Mouse (Mus musculus) midbrain, embryonic 15.5 days (tissue): ENCODE measurements around the gene Crtac1. TPM values are rescaled to one million over a fixed set of nuclear protein-coding genes. Genes with fewer than 3 reads are reported as not detected.
A peak's percentile ranks its signal among the peaks of the same experiment; 100 is the strongest.

Experiments
- ATAC-seq: fragments of 200-750 bp; cut with Nextera tagmentation; replicated peaks from 2 replicates; pipeline ENCODE4 v1.8.0; 2017; ENCODE audit warnings: moderate TSS enrichment
- H3K27ac ChIP-seq: fragments of 300-500 bp; sonication (generic); 2 replicates; pipeline ENCODE4 v1.5.1; 2015; ENCODE audit warnings: mild to moderate bottlenecking, inconsistent platforms
- H3K27me3 ChIP-seq: fragments of 300-500 bp; sonication (generic); replicated peaks from 2 replicates; pipeline ENCODE4 v1.6.1; 2015; ENCODE audit warnings: inconsistent platforms
- H3K36me3 ChIP-seq: fragments of 300-500 bp; sonication (generic); replicated peaks from 2 replicates; pipeline ENCODE4 v1.6.1; 2015; ENCODE audit warnings: inconsistent platforms
- H3K4me1 ChIP-seq: fragments of 300-500 bp; sonication (generic); 2 replicates; pipeline ENCODE4 v1.6.1; 2015; ENCODE audit warnings: inconsistent platforms
- H3K4me2 ChIP-seq: fragments of 300-500 bp; sonication (generic); 2 replicates; pipeline ENCODE4 v1.6.1; 2015; ENCODE audit warnings: inconsistent platforms, mild to moderate bottlenecking, moderate library complexity
- H3K4me3 ChIP-seq: fragments of 300-500 bp; sonication (generic); 2 replicates; pipeline ENCODE4 v1.5.1; 2015; ENCODE audit warnings: mild to moderate bottlenecking, inconsistent platforms
- H3K9ac ChIP-seq: fragments of 300-500 bp; sonication (generic); 2 replicates; pipeline ENCODE4 v1.6.1; 2015; ENCODE audit warnings: mild to moderate bottlenecking, inconsistent platforms
- H3K9me3 ChIP-seq: fragments of 300-500 bp; sonication (generic); 2 replicates; pipeline ENCODE4 v1.6.1; 2016; ENCODE audit warnings: inconsistent platforms
- WGBS: fragments of 180-500 bp; shearing (Covaris S2); methylation state at CpG from one replicate; pipeline ENCODE4 v1.1.7; 2015; ENCODE audit warnings: mixed read lengths; 5-methylcytosine and 5-hydroxymethylcytosine counted together
- polyA plus RNA-seq: library from polyadenylated mRNA; unstranded; fragments of >200 nt; fragmentation: Nextera tagmentation; extraction: Ambion mirVana; gene quantifications from 2 replicates; pipeline ENCODE4 v1.2.1, GENCODE M21; 2015

Crtac1 gene
- polyA plus RNA-seq, 1 experiment from 2014 or later: 24.6 TPM

DNA sequence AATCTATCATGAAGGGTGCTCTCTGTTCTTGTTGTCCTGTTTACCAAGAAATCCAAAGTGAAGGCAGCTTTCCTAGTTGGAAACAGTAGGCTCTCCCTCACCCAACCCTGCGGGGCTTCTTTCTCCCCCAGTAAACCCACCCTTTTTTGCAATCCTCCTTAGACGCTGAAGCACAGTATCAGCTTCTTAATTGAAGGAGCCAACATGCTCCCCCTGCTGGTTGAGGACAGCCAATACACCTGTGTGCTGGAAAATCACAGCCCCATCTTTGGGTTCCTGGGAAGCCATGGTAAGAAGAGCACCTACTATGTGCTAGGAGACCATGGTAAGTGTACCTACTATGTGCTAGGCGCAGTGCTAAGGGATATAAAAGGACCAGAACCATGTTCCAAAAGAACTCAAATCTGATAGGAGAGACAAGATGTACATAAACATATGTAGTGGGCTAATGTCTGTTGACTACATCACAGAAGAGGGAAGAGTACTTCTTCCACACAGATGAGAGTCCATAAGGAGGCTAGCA is 12.4 kb upstream of the Crtac1 start:
- Histone ChIP-seq H3K27ac (no peak overlapping the region), H3K9me3 (no peaks in the 10 kb centered on the region), H3K9ac (no peak overlapping the region), H3K27me3 (no peaks in the 10 kb centered on the region), H3K4me1 (no peaks in the 10 kb centered on the region), H3K4me3 (no peak overlapping the region), H3K4me2 (no peak overlapping the region), H3K36me3 (no peaks in the 10 kb centered on the region)
- no peak for ATAC-seq
- 7% methylated on average over 3 of the region's 3 CpGs for WGBS

DNA sequence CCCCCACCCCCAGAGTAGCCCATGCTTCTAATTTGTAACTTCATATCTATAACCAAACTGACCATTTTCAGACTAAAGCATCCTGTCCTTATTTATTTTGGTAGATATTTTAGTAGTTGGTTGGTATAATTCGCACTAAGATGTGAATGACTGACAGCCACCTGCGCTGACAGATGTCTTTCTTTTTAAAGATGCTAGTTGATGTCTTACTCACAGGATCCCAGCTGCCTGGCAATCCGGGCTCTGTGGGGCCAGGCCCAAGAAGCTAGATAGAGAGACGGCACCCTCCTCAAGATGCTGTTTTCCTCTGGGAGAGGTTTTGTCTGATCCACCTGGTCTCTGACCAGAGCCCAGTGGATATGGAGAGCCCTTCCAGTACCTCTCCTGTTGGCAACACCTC is 11.7 kb upstream of the Crtac1 start:
- no peak for ATAC-seq
- H3K9ac ChIP-seq: no peak overlapping the region

DNA sequence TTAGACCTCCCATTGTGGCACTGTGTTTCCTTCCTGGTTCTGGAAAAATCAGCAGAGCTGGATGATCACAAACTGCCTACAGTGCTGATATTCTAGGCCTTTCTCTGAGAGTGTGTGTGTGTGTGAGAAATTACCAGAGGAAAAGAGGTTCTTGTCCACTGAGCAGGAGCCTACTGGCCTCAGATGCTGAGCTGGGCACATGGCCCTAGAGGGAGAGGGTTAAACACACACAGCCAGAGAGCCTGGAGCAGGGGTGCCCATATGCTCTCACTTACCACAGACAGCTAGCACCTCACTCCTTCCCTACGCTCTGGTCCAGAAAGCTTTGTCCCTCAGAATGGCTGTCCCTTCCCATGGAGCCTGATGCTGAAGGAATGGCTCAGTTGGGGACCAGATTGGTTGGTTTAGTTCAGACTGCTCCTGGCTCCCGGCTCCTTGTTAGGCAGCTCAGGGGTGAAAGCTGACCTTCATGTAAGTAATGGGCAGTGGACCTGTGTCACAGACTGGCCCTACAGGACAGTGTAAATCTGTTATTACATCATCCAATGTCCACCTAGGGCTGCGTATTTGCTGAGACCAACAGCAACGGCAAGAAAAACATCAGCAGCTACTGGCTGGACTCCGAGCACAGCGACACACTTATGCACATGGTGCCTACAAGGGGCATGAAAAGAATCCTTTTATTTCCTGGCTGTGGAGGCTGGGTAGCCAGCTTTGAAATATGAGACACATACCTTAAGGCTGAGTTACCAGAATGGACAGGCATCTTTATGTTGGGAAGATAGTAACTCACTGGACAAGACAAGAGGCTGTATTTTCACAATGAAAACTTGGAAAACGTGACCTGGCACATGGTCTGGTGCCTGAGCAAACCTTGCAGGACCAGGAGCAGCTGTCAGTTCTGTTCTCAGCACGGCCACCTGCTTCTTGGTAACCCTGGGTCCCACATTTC is 10.9 kb upstream of the Crtac1 start:
- no peak overlapping the region for H3K9ac ChIP-seq
- no peak overlapping the region for H3K4me2 ChIP-seq
- H3K36me3 ChIP-seq: no peaks in the 10 kb centered on the region
- H3K27me3 ChIP-seq: no peaks in the 10 kb centered on the region
- ATAC-seq: no peak
- H3K27ac ChIP-seq: no peak overlapping the region
- no peaks in the 10 kb centered on the region for H3K9me3 ChIP-seq
- no peak overlapping the region for H3K4me3 ChIP-seq
- 58% methylated on average over 8 of the region's 8 CpGs for WGBS
- H3K4me1 ChIP-seq: no peaks in the 10 kb centered on the region

More for the DNA sequence above, 11.7 kb upstream of the Crtac1 start:
- Histone ChIP-seq H3K9me3 (no peaks in the 10 kb centered on the region), H3K27ac (no peak overlapping the region), H3K4me3 (no peak overlapping the region), H3K27me3 (no peaks in the 10 kb centered on the region), H3K4me2 (no peak overlapping the region), H3K4me1 (no peaks in the 10 kb centered on the region), H3K36me3 (no peaks in the 10 kb centered on the region)
- WGBS: 70% methylated on average over 4 of the region's 4 CpGs

DNA sequence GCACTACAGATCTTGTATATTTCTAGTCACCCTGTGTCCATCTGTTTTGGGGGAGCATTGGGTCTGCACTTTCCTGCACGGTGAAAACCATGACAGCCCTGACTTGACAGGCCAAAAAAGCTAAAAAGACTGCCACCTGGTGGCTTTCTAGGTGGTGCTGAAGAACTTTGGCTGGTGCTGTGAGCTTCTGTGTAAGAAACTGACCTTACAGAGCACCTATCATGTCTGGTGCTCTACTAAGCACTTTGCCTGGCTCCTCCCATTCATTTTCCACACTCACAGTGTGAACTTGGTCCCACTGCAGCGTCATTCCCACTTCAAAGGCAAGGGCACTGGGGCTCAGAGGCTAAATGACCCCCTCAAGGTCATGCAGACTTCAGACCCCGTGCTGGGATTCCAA is 8.5 kb upstream of the Crtac1 start:
- no peak overlapping the region for H3K27ac ChIP-seq
- WGBS: 33% methylated on average over 3 of the region's 3 CpGs
- H3K4me2 ChIP-seq: no peak overlapping the region
- H3K27me3 ChIP-seq: peaks cover under 1% of the 10 kb centered on the region; the same call in 1 of the 2 replicates
- H3K4me1 ChIP-seq: no peaks in the 10 kb centered on the region
- no peak overlapping the region for H3K4me3 ChIP-seq
- ATAC-seq: no peak
- H3K36me3 ChIP-seq: no peaks in the 10 kb centered on the region
- H3K9ac ChIP-seq: no peak overlapping the region
- H3K9me3 ChIP-seq: no peaks in the 10 kb centered on the region

DNA sequence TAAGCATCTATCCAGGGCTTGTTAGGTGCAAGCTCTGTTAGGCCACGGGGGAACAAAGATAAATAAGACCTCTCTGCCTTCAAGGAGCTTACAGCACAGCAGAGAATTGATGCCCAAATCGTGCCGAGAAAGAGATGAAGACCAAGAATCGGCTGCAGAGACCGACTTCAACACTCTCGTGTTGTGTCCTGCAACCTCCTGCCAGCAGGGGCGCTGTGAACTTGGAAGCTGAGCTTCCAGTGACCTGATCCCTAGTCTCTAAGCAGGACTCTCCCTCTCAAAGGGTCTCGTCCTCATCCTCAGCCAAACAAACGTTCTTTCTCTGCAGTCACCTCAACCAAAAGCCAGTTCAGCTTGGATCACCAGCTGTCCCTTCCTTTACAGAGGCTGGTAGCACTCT is 7.8 kb upstream of the Crtac1 start:
- Histone ChIP-seq H3K4me2 (no peak overlapping the region), H3K27ac (no peak overlapping the region), H3K27me3 (peaks cover 8% of the 10 kb centered on the region; the same call in 1 of the 2 replicates), H3K9me3 (no peaks in the 10 kb centered on the region), H3K36me3 (no peaks in the 10 kb centered on the region), H3K4me3 (no peak overlapping the region), H3K4me1 (no peaks in the 10 kb centered on the region), H3K9ac (no peak overlapping the region)
- ATAC-seq: no peak
- WGBS: 78% methylated on average over 9 of the region's 9 CpGs

DNA sequence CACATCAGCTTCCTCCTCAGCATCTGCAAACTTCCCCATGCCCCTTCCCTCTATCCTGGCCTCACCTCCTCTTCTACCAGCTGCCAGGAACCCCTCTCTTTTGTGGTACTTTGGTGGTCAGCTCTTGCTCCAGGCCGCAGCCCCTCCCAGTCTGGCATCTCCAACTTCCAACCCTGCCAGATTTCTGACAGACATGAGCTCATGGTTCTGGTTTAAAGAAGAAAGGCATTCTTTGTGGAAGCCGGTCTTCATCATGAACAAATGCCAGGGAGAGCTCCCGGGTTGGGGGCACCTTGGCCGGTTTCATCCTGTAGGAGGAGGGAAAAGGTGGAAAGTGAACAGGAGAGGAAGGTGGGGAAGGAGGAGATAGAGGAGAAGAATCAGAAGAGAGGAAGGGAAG is 4.0 kb upstream of the Crtac1 start:
- Histone ChIP-seq H3K4me2 (no peak overlapping the region), H3K27me3 (peaks cover 15% of the 10 kb centered on the region), H3K4me1 (peaks cover 18% of the 10 kb centered on the region; the same call in 1 of the 2 replicates), H3K27ac (no peak overlapping the region), H3K4me3 (no peak overlapping the region), H3K9ac (no peak overlapping the region), H3K36me3 (no peaks in the 10 kb centered on the region), H3K9me3 (no peaks in the 10 kb centered on the region)
- WGBS: 65% methylated on average over 4 of the region's 4 CpGs
- ATAC-seq: no peak

DNA sequence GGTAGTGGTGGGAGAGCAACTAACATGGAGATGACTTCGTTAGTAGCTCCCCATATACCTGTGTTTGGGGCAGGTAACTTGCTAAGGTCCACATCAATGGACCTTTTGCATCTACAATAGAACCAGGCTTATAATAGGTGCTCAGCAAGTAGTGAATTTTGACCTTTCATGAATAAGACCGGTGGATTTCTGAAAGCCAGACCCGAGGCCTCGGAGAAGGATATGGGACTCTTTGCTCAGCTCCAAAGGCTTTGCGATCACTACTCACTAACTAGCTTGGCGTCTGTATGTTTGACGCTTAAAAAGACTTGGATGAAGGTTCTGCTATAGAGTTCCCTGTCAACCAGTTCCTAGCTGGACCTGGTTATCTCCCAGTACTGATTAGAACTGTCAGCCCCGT is 1.2 kb upstream of the Crtac1 start:
- peak overlapping the region; percentile 69 for H3K4me3 ChIP-seq
- H3K27ac ChIP-seq: peak overlapping the region; percentile 88
- no peaks in the 10 kb centered on the region for H3K36me3 ChIP-seq
- peak overlapping the region; percentile 85 for H3K4me2 ChIP-seq
- H3K9ac ChIP-seq: peak overlapping the region; percentile 78
- ATAC-seq: no peak
- H3K27me3 ChIP-seq: peaks cover 22% of the 10 kb centered on the region
- peaks cover 21% of the 10 kb centered on the region; the same call in 1 of the 2 replicates for H3K4me1 ChIP-seq
- H3K9me3 ChIP-seq: no peaks in the 10 kb centered on the region
- 39% methylated on average over 8 of the region's 8 CpGs for WGBS

DNA sequence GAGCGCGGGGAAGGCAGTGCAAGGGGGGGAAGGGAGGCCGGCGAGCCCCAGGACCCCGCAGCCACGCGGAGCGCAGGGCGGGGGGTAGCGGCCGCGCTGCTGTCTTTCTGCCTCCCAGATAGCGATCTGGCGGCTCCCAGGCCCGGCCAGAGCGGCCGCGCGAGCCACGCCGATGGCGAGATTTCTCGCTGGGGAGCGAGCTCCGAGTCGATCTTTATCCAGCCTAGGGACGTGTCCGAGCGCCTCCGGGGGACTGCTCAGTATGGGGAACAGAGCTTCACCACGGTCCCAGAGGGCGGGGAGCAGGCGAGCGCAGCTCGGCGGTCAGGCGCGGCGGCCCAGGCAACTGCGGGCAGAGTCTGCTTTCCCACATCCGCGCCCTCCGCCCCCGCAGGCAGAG is 608 bp upstream of the Crtac1 start:
- Histone ChIP-seq H3K9ac (peak overlapping the region; percentile 78), H3K9me3 (no peaks in the 10 kb centered on the region), H3K4me2 (peak overlapping the region; percentile 85), H3K27me3 (peaks cover 22% of the 10 kb centered on the region), H3K4me1 (peaks cover 21% of the 10 kb centered on the region; the same call in 1 of the 2 replicates), H3K27ac (peak overlapping the region; percentile 88), H3K36me3 (no peaks in the 10 kb centered on the region), H3K4me3 (peak overlapping the region; percentile 69)
- 0% methylated on average over 42 of the region's 44 CpGs for WGBS
- ATAC-seq: peak; percentile 74

DNA sequence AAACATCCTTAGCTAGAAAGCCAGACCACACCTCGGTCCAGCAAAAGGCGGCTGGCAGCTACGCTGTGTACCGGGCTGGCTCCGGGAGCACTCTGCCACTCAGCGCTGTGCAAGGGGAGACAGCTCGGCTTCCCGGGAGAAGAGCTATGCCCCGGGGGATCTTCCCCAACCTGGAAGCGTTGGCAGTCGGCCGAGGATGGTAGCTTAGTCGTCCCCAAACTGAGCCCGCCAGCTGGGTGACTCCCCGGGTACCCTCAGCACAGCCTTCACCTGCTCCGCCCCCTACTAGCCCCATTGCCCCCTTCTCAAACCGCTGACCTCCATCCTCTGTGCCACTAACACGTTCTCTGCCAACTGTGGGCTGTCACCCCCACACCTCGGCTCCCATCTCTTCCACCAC is 602 bp downstream of the Crtac1 start:
- Histone ChIP-seq H3K4me2 (peak overlapping the region; percentile 85), H3K9me3 (no peaks in the 10 kb centered on the region), H3K27ac (peak overlapping the region; percentile 88), H3K36me3 (no peaks in the 10 kb centered on the region), H3K9ac (peak overlapping the region; percentile 48), H3K27me3 (peaks cover 22% of the 10 kb centered on the region), H3K4me1 (peaks cover 21% of the 10 kb centered on the region; the same call in 1 of the 2 replicates), H3K4me3 (peak overlapping the region; percentile 69)
- ATAC-seq: peak; percentile 37
- 1% methylated on average over 19 of the region's 19 CpGs for WGBS

DNA sequence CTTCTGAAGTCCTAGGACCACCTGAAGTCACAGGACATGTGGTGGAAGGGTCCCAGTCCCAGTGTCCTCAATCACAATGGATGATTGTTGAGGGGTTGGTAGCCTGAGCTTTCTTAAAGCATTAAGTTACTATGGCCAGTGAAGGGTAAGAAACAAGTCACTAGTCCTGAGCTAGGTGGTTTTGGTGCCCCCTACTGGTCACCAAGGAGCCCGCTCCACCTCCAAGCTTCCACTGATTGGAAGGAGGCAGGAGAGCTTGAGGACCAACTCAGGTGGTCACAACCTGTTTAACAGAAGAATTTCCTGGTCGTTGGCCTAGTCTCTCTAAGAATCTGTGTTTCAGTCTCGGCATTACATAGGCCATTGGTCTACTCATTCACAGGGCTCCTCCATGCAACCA is 2.2 kb downstream of the Crtac1 start:
- peaks cover 21% of the 10 kb centered on the region; the same call in 1 of the 2 replicates for H3K4me1 ChIP-seq
- no peaks in the 10 kb centered on the region for H3K36me3 ChIP-seq
- WGBS: 11% methylated on average over 3 of the region's 3 CpGs
- H3K9me3 ChIP-seq: no peaks in the 10 kb centered on the region
- no peak overlapping the region for H3K4me2 ChIP-seq
- no peak for ATAC-seq
- H3K27ac ChIP-seq: no peak overlapping the region
- H3K4me3 ChIP-seq: no peak overlapping the region
- H3K27me3 ChIP-seq: peaks cover 15% of the 10 kb centered on the region; the same call in 1 of the 2 replicates
- no peak overlapping the region for H3K9ac ChIP-seq

DNA sequence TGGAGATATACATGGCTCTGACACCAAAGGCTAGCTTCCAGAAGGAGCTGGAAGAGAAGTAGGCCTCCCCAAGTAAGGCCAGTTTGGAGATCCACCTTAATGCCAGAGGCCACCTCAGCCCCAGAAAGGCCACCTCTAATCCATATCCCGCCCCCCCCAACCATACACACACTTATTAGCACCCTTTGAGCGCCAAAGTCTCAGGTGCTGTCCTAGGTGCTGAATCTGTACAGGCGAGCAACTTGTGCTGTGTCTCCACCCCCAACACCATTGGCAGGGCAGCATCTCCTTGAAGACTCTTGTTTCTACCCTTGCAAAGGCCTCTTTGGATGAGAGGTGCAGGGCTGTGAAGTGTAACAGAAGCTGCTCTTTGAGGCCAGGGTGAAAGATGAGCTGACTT is 6.4 kb downstream of the Crtac1 start:
- H3K4me1 ChIP-seq: no peaks in the 10 kb centered on the region

DNA sequence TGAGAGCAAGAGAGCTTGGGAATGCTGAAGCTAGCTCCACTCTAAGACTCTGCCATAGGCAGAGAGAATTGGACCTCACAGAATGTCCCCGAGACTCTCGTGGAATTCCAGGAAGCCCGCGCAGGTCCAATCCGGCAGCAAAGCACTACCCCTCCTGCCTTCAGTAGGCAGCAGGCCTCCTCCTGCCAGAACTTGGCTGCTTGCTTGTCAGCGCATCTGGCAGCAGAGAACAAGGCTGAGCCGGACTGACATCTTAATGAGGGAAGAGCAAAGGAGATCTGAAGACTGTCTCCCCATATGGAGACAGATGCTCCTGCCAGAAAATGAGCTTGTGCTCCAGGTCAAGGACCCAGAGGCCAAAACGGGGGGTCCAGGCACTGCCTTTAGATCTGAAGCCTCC is 16.5 kb downstream of the Crtac1 start:
- no peaks in the 10 kb centered on the region for H3K36me3 ChIP-seq
- no peak overlapping the region for H3K9ac ChIP-seq
- 55% methylated on average over 8 of the region's 8 CpGs for WGBS
- no peak overlapping the region for H3K27ac ChIP-seq
- peaks cover 7% of the 10 kb centered on the region for H3K4me1 ChIP-seq
- H3K27me3 ChIP-seq: no peaks in the 10 kb centered on the region; the same call in 1 of the 2 replicates
- ATAC-seq: 0 out of 2 replicates have a peak, but pooled peaks have one; percentile 38
- no peak overlapping the region for H3K4me2 ChIP-seq
- no peak overlapping the region for H3K4me3 ChIP-seq
- H3K9me3 ChIP-seq: no peaks in the 10 kb centered on the region

More for the DNA sequence above, 6.4 kb downstream of the Crtac1 start:
- H3K27ac ChIP-seq: no peak overlapping the region
- H3K36me3 ChIP-seq: no peaks in the 10 kb centered on the region
- ATAC-seq: no peak
- H3K4me3 ChIP-seq: no peak overlapping the region
- no peak overlapping the region for H3K4me2 ChIP-seq
- H3K27me3 ChIP-seq: 0 out of 2 replicates have a peak, but pooled peaks cover 5% of the 10 kb centered on the region
- 17% methylated on average over 3 of the region's 3 CpGs for WGBS
- no peaks in the 10 kb centered on the region for H3K9me3 ChIP-seq
- H3K9ac ChIP-seq: no peak overlapping the region
